Mouse (Mus musculus) ES-Bruce4 (cell line): ENCODE results near the gene Tmem167b.

Experiments
- CTCF ChIP-seq: IDR thresholded peaks from one replicate; pipeline ENCODE4 v1.8.1; 2011; ENCODE audit warnings: low read depth, low read length
- POLR2A ChIP-seq: IDR thresholded peaks from one replicate; pipeline ENCODE4 v1.8.1; 2011; ENCODE audit warnings: low read length; ENCODE audit not compliant: insufficient read depth

GRCm38 (mm10) chr3:108533114-108533885, 29.0 kb downstream of the Tmem167b start:
- no peak for TF ChIP-seq CTCF
- no peak for TF ChIP-seq POLR2A
